Mouse (Mus musculus) midbrain, embryonic 16.5 days (tissue): ENCODE data around the gene Vgll4. TPM values are rescaled to one million over a fixed set of nuclear protein-coding genes. Genes with fewer than 3 reads are reported as not detected.

ENCODE experiments used
- ATAC-seq: fragments of 200-750 bp; cut with Nextera tagmentation; 2 replicates; pipeline ENCODE4 v1.8.0; 2017; ENCODE audit warnings: moderate TSS enrichment
- H3K27ac ChIP-seq: fragments of 300-500 bp; sonication (generic); 2 replicates; pipeline ENCODE4 v1.5.1; 2014; ENCODE audit warnings: mild to moderate bottlenecking, low read length, mixed read lengths
- H3K27me3 ChIP-seq: fragments of 300-500 bp; sonication (generic); 2 replicates; pipeline ENCODE4 v1.6.1; 2014; ENCODE audit warnings: low read depth, low read length, mixed read lengths; ENCODE audit not compliant: control insufficient read depth, insufficient read depth
- H3K36me3 ChIP-seq: fragments of 300-500 bp; sonication (generic); 2 replicates; pipeline ENCODE4 v1.6.1; 2014; ENCODE audit warnings: mild to moderate bottlenecking, low read length, moderate library complexity, mixed read lengths; ENCODE audit not compliant: control insufficient read depth, insufficient read depth
- H3K4me1 ChIP-seq: fragments of 300-500 bp; sonication (generic); 2 replicates; pipeline ENCODE4 v1.6.1; 2014; ENCODE audit warnings: mild to moderate bottlenecking, low read length, mixed read lengths; ENCODE audit not compliant: control insufficient read depth, insufficient read depth
- H3K4me2 ChIP-seq: fragments of 300-500 bp; sonication (generic); 2 replicates; pipeline ENCODE4 v1.6.1; 2014; ENCODE audit warnings: mild to moderate bottlenecking, low read length, mixed read lengths
- H3K4me3 ChIP-seq: fragments of 300-500 bp; sonication (generic); 2 replicates; pipeline ENCODE4 v1.5.1; 2014; ENCODE audit warnings: low read depth, mild to moderate bottlenecking, low read length, moderate library complexity, mixed read lengths
- H3K9ac ChIP-seq: fragments of 300-500 bp; sonication (generic); 2 replicates; pipeline ENCODE4 v1.6.1; 2014; ENCODE audit warnings: low read depth, low read length, mixed read lengths
- H3K9me3 ChIP-seq: fragments of 300-500 bp; sonication (generic); replicated peaks from 2 replicates; pipeline ENCODE4 v1.6.1; 2014; ENCODE audit warnings: mild to moderate bottlenecking, low read length, mixed read lengths; ENCODE audit not compliant: control insufficient read depth, poor library complexity, severe bottlenecking
- WGBS: fragments of 180-500 bp; shearing (Covaris S2); extraction: QIAGEN DNeasy Blood & Tissue Kit; methylation state at CpG from one replicate; pipeline ENCODE4 v1.1.7; 2014; 5-methylcytosine and 5-hydroxymethylcytosine counted together
- polyA plus RNA-seq: library from polyadenylated mRNA; unstranded; fragments of >200 nt; fragmentation: Nextera tagmentation; extraction: Ambion mirVana; gene quantifications from 2 replicates; pipeline ENCODE4 v1.2.1, GENCODE M21; 2015

Vgll4 gene
- polyA plus RNA-seq, 1 experiment from 2014 or later = 51.0 TPM

DNA sequence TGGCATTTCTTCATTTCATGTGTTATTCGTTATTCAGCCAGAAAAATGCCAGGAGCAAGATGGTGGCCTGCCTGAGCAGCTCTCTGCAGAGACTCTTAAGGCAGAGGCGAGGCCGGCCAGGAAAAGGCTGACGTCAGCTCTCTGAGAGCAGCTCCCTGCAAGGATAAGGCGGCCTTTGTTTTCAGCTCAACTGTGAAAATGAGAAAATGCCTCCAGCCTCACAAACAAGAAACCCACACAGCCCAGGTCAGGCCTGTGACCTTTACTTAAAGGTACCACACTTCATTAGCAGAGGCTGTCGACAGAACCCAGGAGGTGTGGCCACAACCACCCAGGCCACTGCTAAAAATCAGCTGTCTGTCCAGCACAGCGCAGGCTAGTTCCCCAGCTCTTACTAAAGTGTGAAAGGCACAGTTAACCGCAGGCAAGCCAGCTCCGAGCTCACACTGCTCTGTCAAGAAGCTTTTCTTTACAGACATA, 86.5 kb downstream of the Vgll4 start:
- peak; percentile 85 for ATAC-seq
- no peaks in the 10 kb centered on the region for H3K36me3 ChIP-seq
- peak overlapping the region; percentile 89 for H3K27ac ChIP-seq
- H3K4me2 ChIP-seq = peak overlapping the region; percentile 24
- WGBS = 4% methylated on average over 9 of the region's 9 CpGs
- peaks cover 39% of the 10 kb centered on the region for H3K4me1 ChIP-seq
- H3K27me3 ChIP-seq = no peaks in the 10 kb centered on the region
- H3K9me3 ChIP-seq = no peaks in the 10 kb centered on the region
- H3K4me3 ChIP-seq = no peak overlapping the region
- H3K9ac ChIP-seq = peak overlapping the region; percentile 57

DNA sequence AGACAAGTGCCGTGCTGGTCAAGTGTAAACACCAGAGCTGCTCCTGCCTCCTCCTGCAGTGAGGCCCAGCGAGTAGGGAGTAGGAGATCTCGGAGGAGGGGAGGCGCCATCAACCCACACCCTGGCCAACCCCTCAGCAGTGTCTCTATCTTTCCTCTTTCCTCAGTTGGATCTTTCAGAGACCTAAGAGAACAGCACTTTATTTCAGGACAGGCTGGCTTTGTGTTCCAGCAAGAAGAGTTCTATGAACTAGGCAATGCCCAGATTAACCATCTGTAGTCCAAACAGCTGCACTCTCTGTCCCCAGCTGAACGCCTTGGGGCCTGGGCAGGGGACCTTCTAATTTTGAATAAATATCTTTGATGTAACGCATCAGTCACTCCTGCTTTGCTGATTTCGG, 87.1 kb downstream of the Vgll4 start:
- Histone ChIP-seq H3K4me3 (no peak overlapping the region), H3K36me3 (no peaks in the 10 kb centered on the region), H3K9ac (peak overlapping the region; percentile 48), H3K27me3 (no peaks in the 10 kb centered on the region), H3K4me2 (0 out of 2 replicates have a peak overlapping the region, but pooled peaks have one; percentile 3), H3K9me3 (no peaks in the 10 kb centered on the region), H3K27ac (peak overlapping the region; percentile 89), H3K4me1 (peaks cover 39% of the 10 kb centered on the region)
- ATAC-seq = peak; percentile 46
- WGBS = 7% methylated on average over 7 of the region's 7 CpGs

DNA sequence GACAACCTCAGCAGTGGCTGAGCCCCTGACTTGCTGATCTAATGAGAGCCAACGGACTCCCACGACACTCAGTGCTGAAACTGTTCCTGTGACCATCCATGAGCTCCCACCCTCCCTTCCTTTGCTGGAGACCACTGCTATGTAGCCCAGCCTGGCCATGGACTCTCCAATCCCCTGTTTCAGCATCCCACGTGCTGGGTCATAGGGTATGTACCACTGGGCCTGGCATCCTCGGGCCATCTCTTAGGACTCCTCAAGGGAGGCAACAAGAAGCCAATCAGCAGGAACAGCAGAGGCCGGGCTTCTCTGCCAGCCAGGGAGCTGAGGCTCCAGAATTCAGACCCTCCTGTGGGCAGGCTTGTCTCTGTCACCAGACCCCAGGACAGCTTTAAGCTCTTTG, 87.6 kb downstream of the Vgll4 start:
- H3K9me3 ChIP-seq = no peaks in the 10 kb centered on the region
- no peak for ATAC-seq
- peak overlapping the region; percentile 89 for H3K27ac ChIP-seq
- H3K27me3 ChIP-seq = no peaks in the 10 kb centered on the region
- H3K4me2 ChIP-seq = 0 out of 2 replicates have a peak overlapping the region, but pooled peaks have one; percentile 3
- no peak overlapping the region for H3K4me3 ChIP-seq
- peak overlapping the region; percentile 48 for H3K9ac ChIP-seq
- H3K4me1 ChIP-seq = peaks cover 41% of the 10 kb centered on the region
- 20% methylated on average over 5 of the region's 5 CpGs for WGBS
- no peaks in the 10 kb centered on the region for H3K36me3 ChIP-seq

DNA sequence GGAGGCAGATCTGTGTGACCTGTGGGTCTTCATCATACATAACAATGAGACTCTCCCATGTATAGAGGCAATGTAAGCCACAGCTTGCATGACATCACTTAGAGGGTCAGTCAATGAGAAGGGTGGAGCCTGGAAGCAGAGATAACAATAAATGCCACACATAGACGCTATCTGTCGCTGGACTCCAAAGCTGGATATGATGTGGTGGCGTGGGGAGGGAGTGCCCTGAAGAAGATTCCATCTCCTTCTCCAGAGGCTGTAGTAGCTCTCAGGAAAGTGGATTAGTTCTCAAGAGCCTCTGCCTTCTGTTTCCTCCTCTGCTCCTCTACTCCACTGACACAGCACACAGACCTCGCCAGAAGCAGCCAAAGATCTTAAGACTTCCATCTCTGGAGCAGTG, 89.0 kb downstream of the Vgll4 start:
- Histone ChIP-seq H3K36me3 (no peaks in the 10 kb centered on the region), H3K27me3 (no peaks in the 10 kb centered on the region), H3K9ac (no peak overlapping the region), H3K4me1 (peaks cover 50% of the 10 kb centered on the region), H3K4me3 (no peak overlapping the region), H3K4me2 (no peak overlapping the region), H3K27ac (no peak overlapping the region), H3K9me3 (no peaks in the 10 kb centered on the region)
- ATAC-seq = no peak
- WGBS = 78% methylated on average over 4 of the region's 4 CpGs

DNA sequence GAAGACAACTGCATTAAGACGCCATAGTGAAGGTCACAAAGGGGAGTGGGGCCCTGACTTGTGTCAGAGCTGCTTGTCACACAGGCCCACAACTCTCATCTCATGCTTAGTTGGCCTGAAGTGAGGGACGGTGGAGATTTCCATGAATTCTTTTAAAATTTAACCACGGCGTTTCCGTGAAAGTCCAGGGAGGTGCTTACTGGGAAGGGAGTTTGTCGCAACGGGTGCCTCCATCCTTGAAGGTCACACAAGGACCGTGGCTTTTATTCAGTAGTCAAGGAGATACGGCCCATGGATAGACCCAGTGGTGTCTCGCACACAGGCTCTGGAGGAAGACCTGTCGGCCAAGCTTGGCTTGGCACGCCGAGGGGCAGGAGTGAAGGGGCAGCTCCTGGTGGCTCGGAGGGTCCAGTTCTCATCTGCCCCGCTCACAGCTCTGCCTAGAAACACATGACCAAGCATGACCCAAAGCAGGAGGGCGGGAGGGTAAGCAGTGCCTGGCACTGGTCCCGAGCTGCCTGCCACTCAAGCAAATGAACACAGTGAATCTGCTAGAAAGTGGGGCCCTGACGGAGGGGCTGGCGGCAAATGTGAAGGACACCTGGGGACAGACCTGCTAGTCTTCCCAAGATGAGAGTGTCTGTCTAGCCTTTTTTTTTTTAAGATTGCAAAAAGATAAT, 90.8 kb downstream of the Vgll4 start:
- 79% methylated on average over 19 of the region's 19 CpGs for WGBS
- Histone ChIP-seq H3K9me3 (no peaks in the 10 kb centered on the region), H3K27me3 (no peaks in the 10 kb centered on the region), H3K4me1 (peaks cover 67% of the 10 kb centered on the region), H3K4me2 (no peak overlapping the region), H3K27ac (no peak overlapping the region), H3K9ac (no peak overlapping the region), H3K4me3 (no peak overlapping the region), H3K36me3 (no peaks in the 10 kb centered on the region)
- ATAC-seq = no peak

DNA sequence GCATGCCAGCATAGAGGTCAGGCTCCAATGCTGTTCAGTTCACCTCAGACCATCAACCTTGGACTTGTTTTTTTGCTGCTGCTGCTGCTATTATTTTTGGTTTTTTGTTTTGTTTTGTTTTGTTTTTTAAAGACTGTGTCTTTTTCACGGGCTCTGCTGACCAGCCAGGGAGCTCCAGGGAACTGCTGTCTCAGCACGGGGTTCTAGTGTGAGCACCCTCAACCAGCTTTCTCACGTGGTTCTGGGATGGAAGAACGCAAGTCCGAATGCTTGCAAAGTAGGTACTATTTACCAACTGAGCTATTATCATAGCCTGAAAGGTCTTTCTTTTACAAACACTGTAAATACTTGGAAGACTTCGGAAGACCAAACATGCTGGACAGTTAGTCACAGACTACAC, 93.2 kb downstream of the Vgll4 start:
- no peaks in the 10 kb centered on the region for H3K27me3 ChIP-seq
- no peaks in the 10 kb centered on the region for H3K9me3 ChIP-seq
- H3K27ac ChIP-seq = peak overlapping the region; percentile 89
- WGBS = 74% methylated on average over 6 of the region's 6 CpGs
- H3K4me2 ChIP-seq = no peak overlapping the region
- no peak overlapping the region for H3K4me3 ChIP-seq
- H3K9ac ChIP-seq = no peak overlapping the region
- no peak for ATAC-seq
- H3K36me3 ChIP-seq = no peaks in the 10 kb centered on the region
- peaks cover 53% of the 10 kb centered on the region for H3K4me1 ChIP-seq

DNA sequence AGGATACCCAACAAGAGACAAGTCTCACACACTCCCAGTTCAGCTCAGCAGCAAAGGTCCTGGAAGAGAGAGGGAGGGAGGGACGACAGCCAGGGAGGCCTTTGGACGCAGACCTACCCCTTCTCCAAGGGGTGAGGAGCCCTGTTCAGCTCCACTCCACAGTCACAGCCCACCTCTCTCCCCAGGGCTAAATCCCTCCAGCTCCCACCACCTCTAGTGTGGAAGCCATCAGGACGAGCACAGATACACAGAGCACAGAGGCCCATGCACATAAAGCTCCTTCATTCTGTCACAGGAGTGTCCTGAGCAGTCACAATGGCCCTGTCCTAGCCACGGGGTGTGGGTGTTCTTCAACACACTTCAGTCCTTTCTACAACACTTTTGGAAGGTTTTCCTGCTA, 93.8 kb downstream of the Vgll4 start:
- H3K4me3 ChIP-seq = no peak overlapping the region
- no peak for ATAC-seq
- no peak overlapping the region for H3K4me2 ChIP-seq
- WGBS = 25% methylated on average over 4 of the region's 4 CpGs
- peaks cover 50% of the 10 kb centered on the region for H3K4me1 ChIP-seq
- no peaks in the 10 kb centered on the region for H3K9me3 ChIP-seq
- H3K27ac ChIP-seq = peak overlapping the region; percentile 89
- H3K9ac ChIP-seq = no peak overlapping the region
- H3K36me3 ChIP-seq = no peaks in the 10 kb centered on the region
- no peaks in the 10 kb centered on the region for H3K27me3 ChIP-seq

DNA sequence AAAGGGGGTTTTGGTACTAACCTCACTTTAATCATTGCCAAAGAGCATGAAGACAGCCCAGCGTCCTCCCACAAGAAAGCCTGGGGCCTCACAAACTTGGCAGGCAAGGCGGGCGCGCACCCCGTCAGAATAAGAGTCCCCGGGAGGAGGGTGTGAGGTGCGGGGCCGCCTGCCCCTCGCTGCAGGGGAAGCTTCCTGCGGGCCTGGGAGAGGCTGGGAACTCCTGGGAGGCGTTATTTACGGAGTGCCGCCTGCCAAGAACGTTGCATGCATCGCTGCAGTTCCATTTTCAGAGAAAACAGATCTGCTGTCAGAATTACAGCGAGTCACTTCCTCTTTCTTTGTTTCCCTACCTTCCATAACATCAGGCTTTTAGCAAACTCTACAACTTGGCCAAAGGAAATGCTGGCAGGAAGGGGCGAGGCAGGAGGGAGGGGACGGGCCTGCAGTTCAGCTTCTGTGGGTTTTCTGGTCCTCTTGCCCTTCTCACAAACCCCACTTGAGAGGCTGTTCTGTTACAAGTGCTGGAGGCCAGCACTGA, 94.7 kb downstream of the Vgll4 start:
- H3K4me2 ChIP-seq = peak overlapping the region; percentile 50
- no peaks in the 10 kb centered on the region for H3K9me3 ChIP-seq
- peak overlapping the region; percentile 21 for H3K4me3 ChIP-seq
- peak overlapping the region; percentile 47 for H3K9ac ChIP-seq
- no peaks in the 10 kb centered on the region for H3K36me3 ChIP-seq
- H3K4me1 ChIP-seq = peaks cover 47% of the 10 kb centered on the region
- H3K27ac ChIP-seq = peak overlapping the region; percentile 89
- ATAC-seq = peak; percentile 76
- H3K27me3 ChIP-seq = no peaks in the 10 kb centered on the region
- WGBS = 2% methylated on average over 18 of the region's 18 CpGs

DNA sequence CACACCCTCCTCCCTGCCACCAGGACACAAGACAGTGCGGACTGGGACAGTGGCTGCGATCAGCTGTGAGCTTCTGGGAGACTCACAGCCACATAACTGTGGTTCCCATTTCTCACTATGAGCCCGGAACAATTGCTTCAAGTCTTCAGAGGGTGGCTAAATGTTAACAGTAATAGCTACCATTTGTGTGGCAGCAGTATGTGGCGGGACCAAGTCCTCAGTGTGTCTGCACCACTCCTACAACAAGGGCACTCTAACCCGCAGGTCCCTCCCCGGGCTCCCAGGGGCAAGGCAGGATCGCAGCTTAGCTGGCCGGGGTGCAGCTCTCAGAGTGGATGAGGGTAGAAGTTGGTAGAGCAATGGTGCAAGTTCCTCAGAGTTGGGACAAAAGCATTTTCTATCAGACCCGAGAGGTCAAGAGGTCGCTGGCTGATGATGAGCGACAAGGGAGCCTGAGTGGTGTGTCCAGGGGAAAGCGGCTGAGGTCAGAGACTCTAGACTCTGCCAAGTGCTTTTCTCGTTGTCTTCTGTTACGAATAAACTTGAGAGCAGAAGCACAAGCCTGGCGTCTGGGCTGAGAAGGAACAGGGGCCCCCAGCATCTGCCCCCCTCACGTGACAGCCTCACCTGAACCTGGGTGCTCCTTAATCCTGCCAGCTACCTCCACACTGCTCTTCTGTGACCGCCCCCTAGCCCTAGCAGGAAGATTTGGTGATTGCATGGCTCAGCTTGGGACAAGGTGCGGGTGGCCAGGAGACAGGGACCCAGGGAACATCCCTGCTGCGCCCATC, 95.5 kb downstream of the Vgll4 start:
- Histone ChIP-seq H3K36me3 (no peaks in the 10 kb centered on the region), H3K4me3 (peak overlapping the region; percentile 21), H3K9me3 (no peaks in the 10 kb centered on the region), H3K27me3 (no peaks in the 10 kb centered on the region), H3K4me1 (peaks cover 47% of the 10 kb centered on the region), H3K9ac (peak overlapping the region; percentile 47), H3K4me2 (peak overlapping the region; percentile 50), H3K27ac (peak overlapping the region; percentile 89)
- WGBS = 8% methylated on average over 19 of the region's 19 CpGs
- peak; percentile 50 for ATAC-seq
